Mouse (Mus musculus) limb, embryonic 14.5 days (tissue): ENCODE measurements around the gene Scrn3. TPM values are rescaled to one million over a fixed set of nuclear protein-coding genes. Genes with fewer than 3 reads are reported as not detected.

ENCODE experiments used
- ATAC-seq: fragments of 200-750 bp; cut with Nextera tagmentation; 2 replicates; pipeline ENCODE4 v1.8.0; 2017; ENCODE audit warnings: low read depth, moderate number of reproducible peaks, moderate TSS enrichment; ENCODE audit not compliant: low FRiP score
- DNase-seq: peaks from one replicate; pipeline ENCODE4 v3.0.0-alpha.2; 2015; ENCODE audit warnings: low spot score
- H3K27ac ChIP-seq: fragments of 300-500 bp; sonication (generic); replicated peaks from 2 replicates; pipeline ENCODE4 v1.5.1; 2014; ENCODE audit warnings: low read depth, mild to moderate bottlenecking, low read length, moderate library complexity, mixed read lengths
- H3K27me3 ChIP-seq: fragments of 300-500 bp; sonication (generic); 2 replicates; pipeline ENCODE4 v1.6.1; 2014; ENCODE audit warnings: low read length, mixed read lengths; ENCODE audit not compliant: control insufficient read depth, insufficient read depth
- H3K36me3 ChIP-seq: fragments of 300-500 bp; sonication (generic); 2 replicates; pipeline ENCODE4 v1.6.1; 2014; ENCODE audit warnings: mild to moderate bottlenecking, low read length, moderate library complexity, mixed read lengths; ENCODE audit not compliant: control insufficient read depth, insufficient read depth
- H3K4me1 ChIP-seq: fragments of 300-500 bp; sonication (generic); 2 replicates; pipeline ENCODE4 v1.6.1; 2014; ENCODE audit warnings: antibody characterized with exemption, low read length, mixed read lengths; ENCODE audit not compliant: control insufficient read depth, insufficient read depth
- H3K4me2 ChIP-seq: fragments of 300-500 bp; sonication (generic); replicated peaks from 2 replicates; pipeline ENCODE4 v1.6.1; 2014; ENCODE audit warnings: low read depth, mild to moderate bottlenecking, low read length, moderate library complexity; ENCODE audit not compliant: severe bottlenecking
- H3K4me3 ChIP-seq: fragments of 300-500 bp; sonication (generic); replicated peaks from 2 replicates; pipeline ENCODE4 v1.5.1; 2014; ENCODE audit warnings: low read length
- H3K9ac ChIP-seq: fragments of 300-500 bp; sonication (generic); 2 replicates; pipeline ENCODE4 v1.6.1; 2014; ENCODE audit warnings: mild to moderate bottlenecking, low read depth, low read length, moderate library complexity; ENCODE audit not compliant: severe bottlenecking
- H3K9me3 ChIP-seq: fragments of 300-500 bp; sonication (generic); 2 replicates; pipeline ENCODE4 v1.6.1; 2016; ENCODE audit warnings: low read length; ENCODE audit not compliant: control insufficient read depth
- POLR2A ChIP-seq: fragments of 200-500 bp; IDR thresholded peaks from 2 replicates; pipeline ENCODE4 v1.8.0; 2012; ENCODE audit warnings: inconsistent platforms, mild to moderate bottlenecking, moderate library complexity, borderline replicate concordance; ENCODE audit not compliant: insufficient read depth, insufficient read length; ENCODE audit errors: extremely low read depth
- WGBS: fragments of 180-500 bp; shearing (Covaris S2); extraction: QIAGEN DNeasy Blood & Tissue Kit; methylation state at CpG from one replicate; pipeline ENCODE4 v1.1.7; 2014; 5-methylcytosine and 5-hydroxymethylcytosine counted together
- polyA plus RNA-seq, 2 experiments: library from polyadenylated mRNA; depleted of rRNA in 1 of 2; stranded (reverse) in 1 of 2; unstranded in 1 of 2; fragments of >200 nt; fragmentation: Nextera tagmentation in 1 of 2; extraction: Ambion mirVana in 1 of 2; gene quantifications; 2 replicates each; pipeline versions ENCODE4 v1.2.1 to v1.2.3; 2012 to 2014

Gene Scrn3
- polyA plus RNA-seq, 2 experiments, result 12.0 to 13.6 TPM

GRCm38 (mm10) chr2:73291130-73291529 is 21.3 kb upstream of the Scrn3 start:
- TF ChIP-seq POLR2A, result no peak
- ATAC-seq (no peak), DNase-seq (no peak)
- Histone ChIP-seq H3K9ac (no peak overlapping the region), H3K9me3 (no peaks in the 10 kb centered on the region), H3K4me2 (no peak overlapping the region), H3K36me3 (peaks cover 61% of the 10 kb centered on the region), H3K27ac (no peak overlapping the region), H3K4me1 (no peaks in the 10 kb centered on the region), H3K27me3 (no peaks in the 10 kb centered on the region), H3K4me3 (no peak overlapping the region)
- WGBS, result 87% methylated on average over 4 of the region's 4 CpGs

GRCm38 (mm10) chr2:73295023-73295422 is 17.4 kb upstream of the Scrn3 start:
- Histone ChIP-seq H3K4me3 (no peak overlapping the region), H3K27me3 (no peaks in the 10 kb centered on the region), H3K27ac (no peak overlapping the region), H3K4me2 (no peak overlapping the region), H3K9me3 (no peaks in the 10 kb centered on the region), H3K4me1 (no peaks in the 10 kb centered on the region), H3K36me3 (peaks cover 55% of the 10 kb centered on the region), H3K9ac (no peak overlapping the region)
- ATAC-seq (no peak), DNase-seq (no peak)
- no peak for TF ChIP-seq POLR2A
- WGBS, result 80% methylated on average over 7 of the region's 7 CpGs

GRCm38 (mm10) chr2:73298154-73298553 is 14.2 kb upstream of the Scrn3 start:
- H3K27me3 ChIP-seq, result no peaks in the 10 kb centered on the region
- H3K27ac ChIP-seq, result no peak overlapping the region
- H3K9me3 ChIP-seq, result no peaks in the 10 kb centered on the region
- H3K4me2 ChIP-seq, result no peak overlapping the region
- no peaks in the 10 kb centered on the region for H3K4me1 ChIP-seq
- no peak for ATAC-seq
- DNase-seq, result no peak
- WGBS, result 82% methylated on average over 7 of the region's 7 CpGs
- H3K4me3 ChIP-seq, result no peak overlapping the region
- TF ChIP-seq POLR2A, result no peak
- no peak overlapping the region for H3K9ac ChIP-seq
- H3K36me3 ChIP-seq, result peaks cover 51% of the 10 kb centered on the region

GRCm38 (mm10) chr2:73298841-73299240 is 13.6 kb upstream of the Scrn3 start:
- Histone ChIP-seq H3K9ac (no peak overlapping the region), H3K4me3 (no peak overlapping the region), H3K4me1 (no peaks in the 10 kb centered on the region), H3K36me3 (peaks cover 55% of the 10 kb centered on the region), H3K27ac (no peak overlapping the region), H3K27me3 (no peaks in the 10 kb centered on the region), H3K4me2 (no peak overlapping the region), H3K9me3 (no peaks in the 10 kb centered on the region)
- ATAC-seq (no peak), DNase-seq (no peak)
- 80% methylated on average over 3 of the region's 3 CpGs for WGBS
- TF ChIP-seq POLR2A, result no peak

DNA sequence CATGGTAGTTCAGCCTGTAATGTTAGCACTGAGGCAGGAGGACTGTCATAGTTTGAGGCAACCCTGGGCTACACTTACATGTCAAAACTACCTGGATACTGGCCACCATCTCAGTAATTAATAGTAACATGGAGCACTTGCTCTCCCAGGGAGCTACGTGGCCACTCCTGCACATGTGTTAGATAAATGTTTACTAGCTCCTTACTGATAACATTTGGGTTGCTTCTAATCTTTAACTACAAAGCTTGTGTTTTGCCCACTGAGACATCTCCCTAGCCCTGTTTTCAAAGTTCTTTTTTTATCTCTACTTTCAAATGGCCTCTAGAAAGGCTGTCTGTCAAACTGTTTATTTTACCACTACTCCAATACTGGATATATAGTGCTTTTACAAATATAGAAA is 10.4 kb upstream of the Scrn3 start:
- H3K27me3 ChIP-seq, result no peaks in the 10 kb centered on the region
- DNase-seq, result no peak
- H3K4me3 ChIP-seq, result no peak overlapping the region
- no peak overlapping the region for H3K9ac ChIP-seq
- H3K4me1 ChIP-seq, result no peaks in the 10 kb centered on the region
- H3K36me3 ChIP-seq, result peaks cover 59% of the 10 kb centered on the region
- no peak for TF ChIP-seq POLR2A
- ATAC-seq, result no peak
- H3K27ac ChIP-seq, result no peak overlapping the region
- no peak overlapping the region for H3K4me2 ChIP-seq
- no peaks in the 10 kb centered on the region for H3K9me3 ChIP-seq
- WGBS, result 76% methylated on average over 1 of the region's 1 CpGs

DNA sequence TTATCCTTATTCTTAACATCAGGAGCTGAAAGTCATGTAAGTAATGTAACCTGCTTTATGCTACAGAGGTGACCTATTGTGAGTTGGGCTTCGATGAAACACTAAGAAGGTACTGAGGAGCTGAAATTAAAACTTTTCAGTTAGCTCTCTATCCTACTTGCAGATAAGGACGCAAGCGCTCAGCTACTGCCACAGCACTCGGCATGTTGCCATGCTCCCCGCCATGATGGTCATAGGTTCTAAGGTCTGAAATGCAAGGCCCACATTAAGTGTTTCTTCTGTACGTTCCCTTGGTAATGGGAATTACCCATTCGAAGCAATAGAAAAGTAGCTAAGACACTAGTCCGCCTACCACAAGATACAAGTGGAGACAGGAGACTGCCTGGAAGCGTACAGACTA is 9.7 kb upstream of the Scrn3 start:
- DNase-seq (no peak), ATAC-seq (no peak)
- H3K27me3 ChIP-seq, result no peaks in the 10 kb centered on the region
- 95% methylated on average over 9 of the region's 9 CpGs for whole genome bisulfite sequencing
- H3K9me3 ChIP-seq, result no peaks in the 10 kb centered on the region
- H3K4me3 ChIP-seq, result no peak overlapping the region
- no peak overlapping the region for H3K27ac ChIP-seq
- peaks cover 64% of the 10 kb centered on the region for H3K36me3 ChIP-seq
- no peak for TF ChIP-seq POLR2A
- no peaks in the 10 kb centered on the region for H3K4me1 ChIP-seq
- H3K4me2 ChIP-seq, result no peak overlapping the region
- no peak overlapping the region for H3K9ac ChIP-seq
